Mouse (Mus musculus): ENCODE data around the gene Astl.
"Not testable (repeated sequence)": the region's sequence is repeated elsewhere in the genome, so short reads cannot be mapped to it uniquely, and the experiment has no call there.

Gene Astl

DNA sequence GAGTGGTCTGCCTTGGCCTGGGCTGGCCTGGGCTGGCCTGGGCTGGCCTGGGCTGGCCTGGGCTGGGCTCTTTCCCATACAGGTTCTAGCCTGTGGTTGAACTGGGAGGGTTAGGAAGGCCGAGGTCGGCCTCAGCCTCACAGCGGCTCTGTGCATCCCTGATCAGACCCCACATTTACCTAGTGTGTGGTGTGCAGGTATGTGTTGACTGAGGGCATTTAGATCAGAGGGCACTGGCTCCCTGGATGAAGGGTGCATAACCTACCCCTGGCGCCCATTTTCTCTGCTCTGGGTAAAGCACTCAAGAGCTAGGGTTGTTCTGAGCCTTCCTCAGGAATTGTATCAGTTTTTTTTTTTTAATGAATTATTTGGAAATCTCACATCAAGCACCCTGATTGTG, at the start of gene Astl:
Gene Astl (plus strand): TSS at position 224 of the 400 bp plus-strand sequence.
- DNase-seq (ENCODE audit: low spot score): no peak

DNA sequence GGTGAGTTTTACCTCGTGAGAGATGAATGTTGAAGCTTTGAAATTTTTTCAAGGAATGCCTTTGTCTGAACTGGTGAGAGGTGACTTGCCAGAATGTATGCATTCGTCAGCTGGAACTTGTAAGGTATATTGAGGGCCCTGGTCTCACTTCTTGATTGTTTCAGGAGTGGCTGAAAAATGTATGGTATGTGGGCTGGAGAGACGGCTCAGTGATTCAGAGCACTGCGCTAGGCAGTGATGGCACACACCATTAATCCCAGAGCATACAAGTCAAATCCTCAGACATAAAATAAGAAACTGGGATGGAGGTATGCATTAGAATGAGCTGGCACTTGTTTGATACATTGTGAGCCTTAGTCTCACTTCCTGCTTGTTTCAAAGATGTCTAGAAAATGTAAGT, 46.2 kb upstream of the Astl start:
- no peak for DNase-seq (ENCODE audit: low spot score)

DNA sequence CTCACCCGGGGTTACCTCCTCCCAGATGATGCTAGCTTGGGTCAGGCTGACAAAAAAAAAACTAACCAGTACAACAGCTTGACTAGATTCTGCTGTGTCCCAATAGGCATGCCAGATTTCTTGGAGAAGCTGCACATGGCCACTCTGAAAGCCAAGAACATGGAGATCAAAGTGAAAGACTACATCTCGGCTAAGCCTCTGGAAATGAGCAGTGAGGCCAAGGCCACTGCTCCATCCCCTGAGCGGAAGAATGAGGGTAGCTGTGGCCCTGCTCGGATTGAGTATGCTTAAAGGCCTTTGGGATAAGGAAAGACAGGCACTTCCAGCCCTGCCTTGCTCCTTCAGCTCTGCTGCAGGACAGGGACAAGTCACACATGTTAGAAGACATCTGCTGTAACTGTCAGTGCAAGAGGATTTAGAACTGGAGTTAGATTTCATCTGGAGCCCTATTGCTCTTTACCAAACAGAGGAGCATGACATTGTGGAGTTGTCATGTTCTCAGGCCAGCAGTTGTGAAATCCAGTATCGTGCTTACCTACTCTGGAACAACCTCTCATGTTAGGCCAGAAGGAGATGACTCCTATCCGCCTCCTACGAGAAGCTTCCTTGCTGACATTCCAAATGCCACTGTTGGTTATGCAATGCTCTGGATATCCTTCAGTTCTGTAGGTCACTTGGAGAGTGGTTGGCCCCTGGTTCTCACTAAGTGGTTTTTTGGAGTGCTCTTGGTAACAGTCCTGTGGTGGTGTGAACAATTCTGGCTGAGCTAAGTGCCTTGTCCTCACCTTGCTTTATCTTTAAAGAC, 41.2 kb upstream of the Astl start:
- no peak for DNase-seq (ENCODE audit: low spot score)

DNA sequence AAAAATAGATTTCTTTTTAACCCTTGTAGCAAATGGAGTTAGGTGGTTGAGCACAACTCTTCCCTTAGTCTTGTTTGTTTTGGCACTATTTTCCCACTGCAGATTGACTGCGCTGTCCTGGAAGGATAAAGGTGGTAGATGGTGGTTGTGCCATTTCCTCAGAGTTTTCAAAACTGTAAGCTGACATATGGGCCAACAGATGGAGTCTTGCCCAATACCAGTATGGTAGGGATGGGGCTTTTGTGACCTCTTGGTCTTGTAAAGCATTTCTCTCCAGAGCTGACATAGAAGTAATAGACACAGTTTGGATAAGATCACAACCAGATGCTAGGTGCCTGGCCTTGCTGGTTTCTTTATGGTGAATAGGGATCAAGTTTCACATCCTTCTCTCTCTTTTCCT, 40.4 kb upstream of the Astl start:
- DNase-seq (ENCODE audit: low spot score): no peak

DNA sequence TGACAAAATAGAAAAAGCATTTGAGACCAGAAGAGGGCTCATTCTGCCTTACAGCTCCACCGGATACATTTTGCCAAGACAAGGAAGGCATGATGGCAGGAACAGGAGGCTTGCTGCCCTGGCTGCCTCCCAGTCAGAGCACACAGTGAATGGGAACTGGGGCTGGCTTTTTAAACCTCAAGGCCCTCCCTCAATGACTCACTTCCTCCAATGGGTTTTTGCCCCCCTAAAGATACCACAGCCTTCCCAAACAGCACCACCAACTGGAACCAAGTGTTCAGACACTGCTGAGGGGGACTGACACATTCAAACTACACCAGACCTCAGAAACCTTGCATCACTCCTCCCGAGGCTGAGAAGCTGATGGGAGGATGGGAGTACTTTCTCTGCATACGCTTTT, 37.7 kb upstream of the Astl start:
- no peak for DNase-seq (ENCODE audit: low spot score)

DNA sequence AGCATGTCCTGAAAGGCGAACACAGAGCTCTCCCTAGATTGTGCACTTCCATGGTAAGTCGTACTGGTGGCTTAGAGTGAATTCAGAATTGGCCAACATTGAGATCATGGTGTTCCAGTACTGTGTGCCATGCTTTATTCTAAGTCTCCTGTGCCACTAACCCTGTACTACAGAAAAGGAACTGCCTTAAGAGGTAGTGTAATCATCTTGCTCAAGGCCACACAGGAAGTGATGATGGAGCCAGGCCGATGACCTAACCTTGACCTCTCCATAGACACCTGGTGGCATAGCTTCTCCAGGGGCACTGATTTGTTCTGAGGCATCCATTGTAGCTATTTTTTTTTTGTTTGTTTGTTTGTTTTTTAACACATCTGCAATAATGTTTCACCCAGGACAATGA, 36.6 kb upstream of the Astl start:
- no peak for DNase-seq (ENCODE audit: low spot score)

DNA sequence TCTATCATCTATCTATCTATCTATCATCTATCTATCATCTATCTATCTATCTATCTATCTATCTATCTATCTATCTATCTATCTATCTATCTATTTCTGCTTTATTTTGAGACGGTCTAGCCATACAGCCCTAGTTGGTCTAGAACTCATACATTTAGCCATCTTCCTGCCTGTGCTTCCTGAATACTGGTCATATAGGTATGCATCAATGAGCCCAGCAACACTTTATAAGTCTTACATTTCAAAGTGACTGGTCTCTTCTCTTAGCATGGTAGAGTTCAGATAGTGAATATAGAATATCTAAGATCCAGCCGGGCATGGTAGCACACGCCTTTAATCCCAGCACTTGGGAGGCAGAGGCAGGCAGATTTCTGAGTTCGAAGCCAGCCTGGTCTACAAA, 34.2 kb upstream of the Astl start:
- DNase-seq (ENCODE audit: low spot score): not testable (repeated sequence)

DNA sequence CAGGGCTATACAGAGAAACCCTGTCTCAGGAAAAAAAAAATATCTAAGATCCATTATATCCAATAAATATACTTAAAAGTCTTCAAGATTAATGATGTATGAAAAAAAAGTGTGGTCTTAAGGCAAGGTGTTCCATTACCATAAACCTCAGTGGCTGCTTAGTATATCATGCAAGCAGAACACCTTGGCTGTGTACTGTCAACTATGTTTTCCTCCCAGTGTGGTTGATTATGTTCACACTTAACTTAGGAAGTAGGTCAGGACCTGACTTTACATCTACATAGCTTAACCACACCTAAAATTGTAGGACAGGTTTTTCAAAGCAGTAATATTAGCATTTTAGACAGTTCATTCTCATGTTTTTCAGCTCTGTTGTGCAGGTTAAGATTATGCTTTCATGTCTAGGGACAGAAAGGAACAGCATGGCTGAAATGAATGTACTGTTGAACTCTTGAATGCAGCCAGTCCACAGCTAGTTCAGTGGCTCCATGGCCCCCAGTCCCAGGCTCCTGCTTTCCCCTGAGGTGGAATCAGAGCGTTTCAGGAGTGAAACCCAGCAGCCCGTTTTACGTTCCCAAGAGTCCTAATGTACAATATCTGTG, 33.7 kb upstream of the Astl start:
- no peak for DNase-seq (ENCODE audit: low spot score)

DNA sequence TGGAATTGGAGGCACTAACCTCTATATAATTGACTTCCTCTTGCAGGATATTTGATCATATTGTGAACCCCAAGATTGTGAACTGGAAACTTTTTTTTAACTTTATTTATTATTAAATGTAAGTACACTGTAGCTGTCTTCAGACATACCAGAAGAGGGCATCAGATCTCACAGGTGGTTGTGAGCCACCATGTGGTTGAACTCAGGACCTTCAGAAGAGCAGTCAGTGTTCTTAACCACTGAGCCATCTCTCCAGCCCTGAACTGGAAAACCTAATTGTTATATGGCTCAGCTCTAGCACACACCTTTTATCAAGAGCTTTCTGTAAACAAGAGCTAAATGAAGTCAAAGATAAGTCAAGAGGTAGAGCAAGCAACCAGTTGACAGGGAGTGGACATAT, 32.3 kb upstream of the Astl start:
- DNase-seq (ENCODE audit: low spot score): no peak

DNA sequence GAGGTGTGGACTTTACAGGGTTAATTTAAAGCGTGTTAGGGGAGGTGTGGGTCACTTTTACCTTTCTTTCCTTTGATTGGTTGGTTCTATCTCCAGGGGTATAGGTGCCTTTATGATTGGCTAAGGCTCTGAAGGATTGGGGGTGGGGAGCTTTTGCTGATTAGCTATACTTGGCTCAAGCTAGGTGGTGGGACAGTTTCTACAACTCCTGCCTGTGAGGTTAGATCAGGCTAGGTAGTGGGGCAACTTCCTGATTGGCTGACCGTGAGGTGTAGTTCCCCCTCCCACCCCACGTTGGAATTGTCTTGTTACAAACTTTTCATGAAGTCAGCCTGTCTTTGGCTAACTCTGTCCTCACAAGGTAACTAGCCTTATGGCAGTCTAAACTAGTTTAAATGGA, 31.3 kb upstream of the Astl start:
- DNase-seq (ENCODE audit: low spot score): no peak

DNA sequence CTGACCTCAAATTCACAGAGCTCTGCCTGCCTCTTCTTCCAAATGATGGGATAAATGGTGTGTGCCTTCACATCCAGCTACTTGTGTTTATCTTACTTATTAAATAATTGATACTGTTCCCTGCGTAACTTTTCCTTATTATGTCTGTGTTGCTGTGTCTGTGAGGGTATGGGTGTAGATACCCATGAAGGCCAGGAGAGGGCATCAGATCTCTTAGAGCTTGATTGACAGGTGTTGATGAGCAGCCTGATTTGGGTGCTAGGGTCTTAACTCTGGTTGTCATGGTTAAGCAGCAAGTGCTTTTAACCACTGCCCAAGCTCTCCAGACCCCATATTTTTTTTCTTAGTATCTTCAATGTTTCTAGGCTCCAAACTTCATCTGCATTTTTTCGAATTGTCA, 29.8 kb upstream of the Astl start:
- DNase-seq (ENCODE audit: low spot score): no peak

DNA sequence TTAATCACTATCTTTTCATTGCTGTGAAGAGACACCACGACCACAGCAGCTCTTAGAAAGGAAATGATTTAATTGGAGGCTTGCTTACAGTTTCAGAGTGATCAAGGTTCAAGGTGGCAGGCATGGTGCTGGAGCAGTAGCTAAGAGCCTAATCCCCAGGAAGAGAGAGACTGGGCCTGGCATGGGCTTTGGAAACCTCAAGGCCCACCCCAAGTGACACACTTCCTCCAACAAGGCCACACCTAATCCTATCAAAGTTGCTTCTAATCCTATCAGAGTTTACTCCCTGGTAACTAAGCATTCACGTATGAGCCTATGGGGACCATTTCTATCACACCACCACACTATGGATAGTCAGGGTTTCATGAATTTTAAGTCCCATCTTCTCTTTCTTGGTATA, 28.2 kb upstream of the Astl start:
- no peak for DNase-seq (ENCODE audit: low spot score)

DNA sequence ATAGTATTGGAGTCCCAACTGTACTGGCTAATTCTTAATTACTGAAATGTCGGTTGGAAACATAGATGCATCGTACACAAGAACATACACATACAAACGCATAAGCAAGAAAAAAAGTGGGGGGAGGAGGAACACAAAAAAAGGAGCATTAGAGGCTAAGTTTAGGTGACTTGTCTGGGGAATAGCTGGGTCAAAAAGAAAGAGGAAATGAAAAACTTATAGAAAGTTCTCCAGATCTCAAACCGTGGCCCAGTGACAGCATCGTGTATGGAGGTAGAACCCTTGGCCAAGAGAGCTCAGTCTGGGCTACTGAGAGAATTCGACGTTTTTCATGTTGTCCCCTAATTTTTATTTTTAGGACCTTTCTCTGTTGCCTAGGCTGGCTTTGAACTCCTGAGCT, 27.8 kb upstream of the Astl start:
- no peak for DNase-seq (ENCODE audit: low spot score)

DNA sequence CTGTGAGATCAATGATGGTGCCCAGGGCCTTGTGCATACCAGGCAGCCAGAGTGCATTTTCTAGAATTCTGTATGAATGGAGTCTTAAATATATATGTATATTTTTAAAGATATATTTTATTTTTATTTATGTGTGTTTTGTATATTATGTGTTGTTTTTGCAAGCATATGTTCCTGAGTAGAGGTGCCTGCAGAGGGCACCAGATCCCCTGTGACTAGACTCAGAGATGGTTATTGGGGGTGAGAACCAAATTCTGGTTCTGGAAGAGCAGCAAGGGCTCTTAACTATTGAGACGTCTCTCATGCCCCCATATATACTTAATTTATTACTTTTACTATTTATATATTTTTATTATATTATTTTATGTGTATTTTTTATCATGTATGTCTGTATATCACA, 27.2 kb upstream of the Astl start:
- no peak for DNase-seq (ENCODE audit: low spot score)

DNA sequence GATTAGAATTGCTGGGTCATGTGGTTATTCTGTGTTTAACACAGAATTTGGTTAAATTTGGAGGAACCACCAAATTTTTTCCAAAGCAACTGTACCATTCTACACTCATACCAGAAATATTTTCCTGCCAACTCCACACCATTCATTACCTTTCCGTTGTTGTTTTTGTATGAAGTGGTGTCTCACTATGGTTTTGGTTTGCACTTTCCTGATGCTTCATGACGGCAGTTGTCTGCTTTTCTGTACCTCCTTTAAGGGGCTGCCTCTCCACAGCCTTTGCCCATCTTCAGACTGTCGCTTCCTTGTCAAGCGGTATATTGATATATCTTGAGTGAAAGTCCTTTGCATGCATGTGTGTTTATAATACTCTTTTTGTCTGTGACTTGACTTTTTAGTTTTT, 25.6 kb upstream of the Astl start:
- no peak for DNase-seq (ENCODE audit: low spot score)

DNA sequence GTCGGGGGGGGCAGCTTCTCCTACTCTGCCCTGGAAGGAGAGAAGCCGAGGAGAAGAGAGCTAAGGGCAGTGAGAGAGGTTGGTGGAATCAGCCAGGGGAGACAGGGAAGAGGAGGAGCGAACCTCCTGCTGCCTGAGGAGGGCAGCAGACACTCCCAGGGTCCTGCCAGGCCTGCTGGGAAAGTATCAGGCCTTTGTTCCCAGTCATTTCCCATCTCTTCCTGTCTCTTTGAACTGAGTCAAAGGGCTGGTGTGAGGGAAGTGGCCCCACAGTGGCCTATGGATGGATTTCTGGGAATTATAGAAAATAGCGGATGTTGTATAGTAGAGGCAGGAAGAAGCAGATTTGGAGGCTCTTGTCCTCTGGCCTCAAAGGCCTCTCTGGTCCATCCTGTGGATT, 24.6 kb upstream of the Astl start:
- no peak for DNase-seq (ENCODE audit: low spot score)

DNA sequence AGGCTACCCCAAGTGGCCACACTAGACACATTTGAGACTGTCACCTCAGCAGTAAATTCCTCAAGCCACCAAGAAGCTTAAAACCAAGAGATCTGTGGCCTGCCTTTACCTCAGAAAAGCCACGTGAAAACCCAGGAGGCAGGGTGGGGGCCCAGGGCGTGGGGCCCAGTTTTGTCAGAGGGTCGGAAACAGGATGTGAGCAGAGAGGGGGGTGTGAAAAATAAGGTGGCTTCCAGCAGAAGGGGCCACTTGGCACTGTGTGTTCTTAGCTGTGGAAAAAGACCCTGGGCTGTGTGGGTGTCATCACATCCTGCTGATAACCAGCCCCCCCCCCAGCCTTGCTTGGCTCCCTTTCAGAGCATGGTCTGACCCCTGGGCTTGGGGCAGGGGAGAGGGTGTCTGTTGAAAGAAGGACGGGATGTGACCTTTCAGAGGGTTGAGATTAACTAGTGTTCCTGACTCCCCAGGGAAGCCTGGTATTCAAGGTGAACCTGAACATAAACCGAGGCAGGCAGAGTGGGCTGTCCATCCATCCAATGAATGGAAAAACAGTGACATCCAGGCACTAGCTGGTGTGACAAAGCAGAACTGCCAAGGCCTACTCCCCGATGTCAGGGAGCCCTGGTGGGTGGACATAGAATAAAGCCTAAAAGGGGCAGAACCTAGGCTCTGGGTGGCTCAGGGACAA, 23.8 kb upstream of the Astl start:
- no peak for DNase-seq (ENCODE audit: low spot score)

DNA sequence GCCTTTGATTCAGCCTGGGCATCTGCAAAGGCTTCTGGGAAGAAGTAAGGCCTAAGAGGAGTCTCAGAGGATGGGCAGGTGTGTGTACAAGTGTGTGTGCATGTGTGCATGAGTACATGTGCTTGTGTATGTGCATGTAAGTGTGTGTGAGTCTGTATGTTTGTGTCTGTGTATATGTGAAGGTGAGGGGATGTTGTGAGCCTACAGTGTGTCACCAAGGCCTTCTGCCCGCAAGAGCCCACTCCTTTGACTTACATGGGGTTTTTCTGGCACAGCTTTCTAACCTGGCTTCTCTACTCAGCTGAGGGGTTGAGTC, 23.3 kb upstream of the Astl start:
- DNase-seq (ENCODE audit: low spot score): no peak

DNA sequence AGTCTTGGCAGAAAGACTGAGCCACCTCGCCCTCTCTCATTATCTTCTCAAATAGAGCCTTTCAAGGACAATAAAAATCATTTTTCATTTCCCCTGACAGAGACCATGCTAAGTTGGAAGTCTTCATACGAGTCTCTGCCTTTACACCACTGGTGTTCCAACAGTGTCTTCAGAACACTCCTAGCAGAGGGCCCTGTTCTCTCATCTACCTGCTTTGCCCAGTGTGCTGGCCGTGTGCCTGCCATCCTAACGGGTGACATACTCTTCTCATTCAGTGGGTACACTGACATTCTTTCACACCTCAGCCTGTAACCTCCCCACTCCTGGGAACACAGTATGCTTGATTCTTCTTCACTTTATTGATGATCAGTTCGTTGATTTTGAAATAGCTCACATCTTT, 22.0 kb upstream of the Astl start:
- no peak for DNase-seq (ENCODE audit: low spot score)

DNA sequence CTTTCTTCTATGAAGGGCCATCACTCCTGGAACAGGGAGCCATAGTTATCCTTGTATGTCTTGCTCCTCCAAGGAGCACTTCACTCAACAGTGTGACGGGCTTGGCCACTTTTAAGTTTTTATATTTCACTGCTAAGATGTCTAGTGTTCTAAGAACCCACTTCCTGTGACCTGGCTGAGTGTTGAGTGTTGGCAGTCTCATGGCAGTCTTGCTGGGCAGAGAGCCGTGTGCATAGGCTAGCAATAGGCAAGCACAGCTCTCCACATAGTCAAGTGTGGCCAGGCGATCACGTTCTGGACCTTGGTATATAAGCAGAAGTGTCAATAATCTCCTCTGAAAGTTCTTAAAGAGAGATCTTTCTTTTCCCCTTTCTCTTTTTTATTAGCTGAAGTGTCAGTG, 20.3 kb upstream of the Astl start:
- no peak for DNase-seq (ENCODE audit: low spot score)

DNA sequence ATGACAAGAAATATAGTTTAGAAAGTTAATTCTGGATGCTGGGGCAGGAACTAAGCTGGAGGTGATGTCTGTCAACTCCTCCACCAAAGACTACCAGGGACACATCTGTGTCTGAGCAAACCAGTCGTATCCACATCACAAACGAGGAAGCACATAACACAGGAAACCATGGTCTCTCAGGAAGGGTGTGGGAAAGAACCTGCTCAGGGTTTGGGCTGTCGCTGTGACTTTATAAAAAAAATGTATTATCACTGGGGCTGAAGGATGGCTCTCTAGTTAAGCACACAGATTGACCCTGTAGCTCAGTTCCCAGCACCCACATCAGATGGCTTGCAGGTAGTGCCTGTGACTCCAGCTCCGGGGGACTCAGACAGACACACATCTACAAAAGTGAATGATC, 19.4 kb upstream of the Astl start:
- no peak for DNase-seq (ENCODE audit: low spot score)

DNA sequence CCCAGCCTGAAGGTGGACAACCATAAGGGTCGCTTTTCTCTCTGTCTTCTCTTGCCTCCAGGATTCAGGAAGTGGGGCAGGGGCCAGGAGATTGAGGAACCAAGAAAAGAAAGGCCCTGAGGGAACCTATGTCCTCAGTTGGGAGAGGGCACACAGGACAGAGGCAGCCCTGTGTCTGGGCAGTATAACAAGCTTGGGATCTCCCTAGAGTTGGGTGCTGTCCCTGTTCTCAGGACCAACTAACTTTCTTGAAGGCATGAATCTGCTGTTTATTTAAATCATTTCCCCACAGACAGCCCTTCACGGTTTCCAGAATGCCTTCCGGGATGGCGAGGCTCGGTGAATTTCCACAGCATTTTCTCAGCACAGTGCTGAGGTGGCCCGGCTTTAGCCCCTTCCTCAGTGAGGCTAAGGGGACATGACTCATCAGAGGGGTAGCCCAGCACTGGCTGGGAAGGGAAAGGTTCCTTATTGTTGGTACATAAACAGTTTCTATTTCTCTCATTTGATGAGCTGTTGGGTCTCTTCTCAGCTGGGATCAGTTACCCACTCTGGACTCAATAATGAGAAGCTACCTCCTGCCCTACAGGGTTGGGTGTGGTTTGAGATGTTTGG, 15.7 kb upstream of the Astl start:
- DNase-seq (ENCODE audit: low spot score): no peak

DNA sequence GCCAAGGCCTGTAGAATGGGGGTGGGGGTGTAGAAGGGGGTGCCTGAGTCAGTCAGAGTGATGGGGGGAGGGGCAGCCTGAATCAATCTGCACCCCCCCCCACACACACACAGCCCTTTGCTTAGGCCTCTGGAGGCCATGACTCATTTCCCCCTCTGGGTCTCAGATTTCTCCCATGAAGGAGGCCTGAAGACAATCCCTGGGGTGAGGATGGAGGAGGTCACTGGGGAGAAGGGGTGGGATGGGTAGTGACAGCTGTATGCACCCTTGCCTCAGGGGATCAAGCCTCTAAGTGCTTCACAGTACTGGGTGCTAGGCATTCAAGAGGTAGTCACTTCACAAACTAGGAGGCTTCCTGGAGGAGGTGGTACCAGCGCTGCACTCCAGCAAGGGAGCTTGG, 14.8 kb upstream of the Astl start:
- DNase-seq (ENCODE audit: low spot score): no peak

All from ovary, postnatal 14 days (tissue).